Mouse (Mus musculus) gonadal fat pad, adult 2 months (tissue): ENCODE results near the gene Tppp2. TPM values are rescaled to one million over a fixed set of nuclear protein-coding genes. Genes with fewer than 3 reads are reported as not detected.

ENCODE experiments used
- DNase-seq: peaks from one replicate; pipeline ENCODE4 v3.0.0-alpha.2; 2012; ENCODE audit warnings: low read depth
- polyA plus RNA-seq: library from polyadenylated mRNA; depleted of rRNA; stranded (reverse); fragments of >200 nt; gene quantifications from 2 replicates; pipeline ENCODE4 v1.2.3, GENCODE M21; 2012; rRNA removed

Tppp2 gene
- polyA plus RNA-seq, 1 experiment, result 2.3 TPM

GRCm38 (mm10) chr14:51960316-51960715 lies 42.1 kb downstream of the Tppp2 start:
- DNase-seq, result no peak

- no peak for DNase-seq
These were observed 49.2 kb downstream of the Tppp2 start for GRCm38 (mm10) chr14:51967400-51967799.

Other genes with a start within 250 kb of the Tppp2 start
- not detected in 2 replicates for gene Gm17079, start 223.0 kb upstream of the Tppp2 start, polyA plus RNA-seq
- not detected in 2 replicates for gene Gm5800, start 201.2 kb upstream of the Tppp2 start, polyA plus RNA-seq
- not detected in 2 replicates for gene Ang4, start 144.8 kb upstream of the Tppp2 start, polyA plus RNA-seq
- not detected in 2 replicates for gene AY358078, start 118.4 kb upstream of the Tppp2 start, polyA plus RNA-seq
- 0.34 TPM in 1 of 2 replicates, not detected in the other for gene Ear6, start 64.7 kb upstream of the Tppp2 start, polyA plus RNA-seq
- gene Mettl17, start 33.6 kb upstream of the Tppp2 start, polyA plus RNA-seq, result 30.5 and 32.8 TPM in 2 replicates
- gene Slc39a2, start 25.5 kb upstream of the Tppp2 start, polyA plus RNA-seq, result 0.51 and 0.77 TPM in 2 replicates
- gene Ndrg2, start 4.3 kb upstream of the Tppp2 start, polyA plus RNA-seq, result 178 and 261 TPM in 2 replicates
- gene Rnase13, start 4.3 kb downstream of the Tppp2 start, polyA plus RNA-seq, result 210 and 501 TPM in 2 replicates
- gene Arhgef40, start 66.3 kb downstream of the Tppp2 start, polyA plus RNA-seq, result 103 and 141 TPM in 2 replicates
- 0.51 and 0.55 TPM in 2 replicates for gene Tmem253, start 97.2 kb downstream of the Tppp2 start, polyA plus RNA-seq
- gene Zfp219, start 102.3 kb downstream of the Tppp2 start, polyA plus RNA-seq, result 65.7 and 74.2 TPM in 2 replicates
- gene Olfr221, start 124.0 kb downstream of the Tppp2 start, polyA plus RNA-seq, result not detected in 2 replicates
- gene Hnrnpc, start 185.6 kb downstream of the Tppp2 start, polyA plus RNA-seq, result 62.5 and 71.6 TPM in 2 replicates
- 4.0 and 4.4 TPM in 2 replicates for gene Rpgrip1, start 192.3 kb downstream of the Tppp2 start, polyA plus RNA-seq